Mouse (Mus musculus) heart, embryonic 13.5 days (tissue): Measurements from ENCODE around the gene Mpz. TPM values are rescaled to one million over a fixed set of nuclear protein-coding genes. Genes with fewer than 3 reads are reported as not detected.
A peak's percentile ranks its signal among the peaks of the same experiment; 100 is the strongest.

Experiments used
- ATAC-seq: fragments of 200-750 bp; cut with Nextera tagmentation; 2 replicates; pipeline ENCODE4 v1.8.0; 2017; ENCODE audit warnings: moderate TSS enrichment; ENCODE audit not compliant: insufficient number of reproducible peaks, low FRiP score, low TSS enrichment; ENCODE audit errors: extremely low read depth
- H3K27ac ChIP-seq: fragments of 300-500 bp; sonication (generic); replicated peaks from 2 replicates; pipeline ENCODE4 v1.5.1; 2015; ENCODE audit warnings: moderate library complexity, mild to moderate bottlenecking, inconsistent platforms
- H3K27me3 ChIP-seq: fragments of 300-500 bp; sonication (generic); replicated peaks from 2 replicates; pipeline ENCODE4 v1.6.1; 2015; ENCODE audit warnings: mild to moderate bottlenecking, inconsistent platforms
- H3K36me3 ChIP-seq: fragments of 300-500 bp; sonication (generic); 2 replicates; pipeline ENCODE4 v1.6.1; 2015; ENCODE audit warnings: mild to moderate bottlenecking, inconsistent platforms
- H3K4me1 ChIP-seq: fragments of 300-500 bp; sonication (generic); 2 replicates; pipeline ENCODE4 v1.6.1; 2015; ENCODE audit warnings: inconsistent platforms
- H3K4me2 ChIP-seq: fragments of 300-500 bp; sonication (generic); 2 replicates; pipeline ENCODE4 v1.6.1; 2015; ENCODE audit warnings: inconsistent platforms, mild to moderate bottlenecking, moderate library complexity
- H3K4me3 ChIP-seq: fragments of 300-500 bp; sonication (generic); 2 replicates; pipeline ENCODE4 v1.5.1; 2015; ENCODE audit warnings: moderate library complexity, mild to moderate bottlenecking, inconsistent platforms
- H3K9ac ChIP-seq: fragments of 300-500 bp; sonication (generic); 2 replicates; pipeline ENCODE4 v1.6.1; 2015; ENCODE audit warnings: inconsistent platforms, mild to moderate bottlenecking, moderate library complexity
- H3K9me3 ChIP-seq: fragments of 300-500 bp; sonication (generic); 2 replicates; pipeline ENCODE4 v1.6.1; 2016; ENCODE audit warnings: inconsistent platforms
- WGBS: fragments of 180-500 bp; shearing (Covaris S2); methylation state at CpG from one replicate; pipeline ENCODE4 v1.1.7; 2015; ENCODE audit warnings: mixed read lengths; 5-methylcytosine and 5-hydroxymethylcytosine counted together
- polyA plus RNA-seq: library from polyadenylated mRNA; unstranded; fragments of >200 nt; fragmentation: Nextera tagmentation; extraction: Ambion mirVana; gene quantifications from 2 replicates; pipeline ENCODE4 v1.2.1, GENCODE M21; 2015

The Mpz gene
- polyA plus RNA-seq, 1 experiment from 2014 or later = 0.33 TPM

DNA sequence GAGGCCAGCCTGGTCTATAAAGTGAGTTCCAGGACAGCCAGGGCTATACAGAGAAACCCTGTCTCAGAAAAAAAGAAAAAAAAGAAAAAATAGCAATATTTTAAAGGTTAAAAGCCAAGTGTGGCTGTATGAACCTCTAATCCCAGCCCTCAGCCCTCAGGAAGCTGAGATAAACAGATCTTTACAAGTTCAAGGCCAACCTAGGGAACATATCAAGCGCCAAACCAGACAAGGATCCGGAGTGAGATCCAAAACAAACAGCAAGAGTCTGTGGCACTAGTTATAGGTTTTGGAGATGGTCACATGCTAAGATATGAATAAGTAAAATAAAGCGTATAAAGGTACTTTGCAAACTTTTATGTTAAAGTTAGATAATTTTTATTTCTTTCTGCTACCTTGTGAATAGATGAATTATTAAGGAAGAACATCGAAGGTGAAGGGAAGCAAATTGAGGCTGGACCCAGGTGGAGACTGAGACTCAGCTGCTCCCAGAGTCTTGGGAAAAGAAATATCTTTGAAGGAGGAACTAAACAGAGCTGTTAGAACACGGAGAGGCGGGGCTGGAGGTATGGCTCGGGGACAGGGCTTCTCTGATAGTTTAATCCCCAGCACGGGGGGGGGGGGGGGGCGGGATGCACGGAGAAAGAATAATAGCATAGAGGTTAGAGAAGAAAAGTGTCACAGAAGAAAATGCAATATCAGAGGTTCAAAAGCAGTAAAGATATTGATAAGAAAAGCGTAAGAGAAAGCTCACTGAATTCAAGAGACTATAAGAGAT is 53.1 kb downstream of the Mpz start:
- no peak overlapping the region for H3K27ac ChIP-seq
- WGBS = 54% methylated on average over 11 of the region's 11 CpGs
- no peaks in the 10 kb centered on the region; the same call in 1 of the 2 replicates for H3K27me3 ChIP-seq
- no peaks in the 10 kb centered on the region for H3K4me1 ChIP-seq
- H3K9me3 ChIP-seq = no peaks in the 10 kb centered on the region
- no peak for ATAC-seq
- H3K36me3 ChIP-seq = no peaks in the 10 kb centered on the region
- no peak overlapping the region for H3K4me3 ChIP-seq
- no peak overlapping the region for H3K4me2 ChIP-seq
- no peak overlapping the region for H3K9ac ChIP-seq

DNA sequence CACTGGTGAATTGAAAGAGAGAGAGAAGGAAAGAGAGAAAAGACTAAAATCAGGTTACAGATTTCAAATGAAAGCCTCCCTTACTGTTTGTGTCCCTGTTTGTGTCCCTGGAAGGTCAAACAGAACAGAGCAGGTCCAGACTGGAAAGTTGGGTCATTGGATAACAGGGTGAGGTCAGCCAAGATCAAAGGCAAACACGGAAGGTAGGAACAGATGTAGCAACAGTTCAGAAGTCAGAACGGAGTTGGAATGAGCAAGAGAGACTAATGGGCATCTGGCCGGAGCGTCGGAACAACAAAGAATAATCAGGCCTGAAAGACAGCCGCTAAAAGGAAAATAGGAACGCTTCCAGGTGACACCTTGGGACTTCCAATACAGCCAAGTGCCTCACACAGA is 53.7 kb downstream of the Mpz start:
- Histone ChIP-seq H3K36me3 (no peaks in the 10 kb centered on the region), H3K4me2 (no peak overlapping the region), H3K4me1 (peaks cover under 1% of the 10 kb centered on the region; the same call in 1 of the 2 replicates), H3K4me3 (no peak overlapping the region), H3K27ac (no peak overlapping the region), H3K9ac (no peak overlapping the region), H3K9me3 (no peaks in the 10 kb centered on the region), H3K27me3 (no peaks in the 10 kb centered on the region; the same call in 1 of the 2 replicates)
- ATAC-seq = no peak
- 53% methylated on average over 7 of the region's 7 CpGs for whole genome bisulfite sequencing

DNA sequence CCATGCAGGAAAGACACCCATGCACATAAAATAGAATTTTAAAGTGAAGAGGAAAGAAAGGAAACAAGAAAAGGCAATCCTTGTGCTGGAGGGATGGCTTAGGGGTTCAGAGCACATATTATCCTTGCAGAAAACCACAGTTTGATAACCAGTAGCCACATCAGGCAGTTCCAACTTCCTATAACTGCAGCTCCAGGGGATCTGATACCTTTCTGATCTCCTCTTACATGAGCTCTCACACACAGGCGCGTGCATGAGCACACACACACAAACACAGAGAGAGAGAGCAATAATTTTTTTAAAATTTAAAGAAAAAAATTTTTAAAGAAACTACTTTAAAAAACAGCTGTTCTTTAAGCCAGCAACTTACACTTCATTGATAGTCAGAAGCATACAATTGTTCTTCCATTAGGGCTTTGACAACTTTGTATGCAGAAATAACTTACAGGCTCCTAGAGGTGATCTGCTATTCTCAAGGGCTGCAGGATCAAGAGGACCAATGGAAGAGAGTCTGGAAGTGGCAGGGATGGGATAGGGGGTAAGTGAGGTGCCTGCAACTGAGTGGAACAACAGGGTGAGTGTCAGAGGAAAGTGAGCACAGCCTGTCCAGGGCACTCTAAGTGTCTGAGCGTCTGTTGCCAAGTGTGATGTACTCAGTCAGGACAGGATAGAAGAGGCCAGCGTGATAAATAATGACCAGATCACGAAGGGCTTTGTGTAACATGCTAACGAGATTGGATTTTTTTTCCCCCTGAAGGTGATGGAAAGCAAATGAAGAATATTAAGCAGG is 55.4 kb downstream of the Mpz start:
- ATAC-seq = no peak
- no peaks in the 10 kb centered on the region for H3K9me3 ChIP-seq
- no peak overlapping the region for H3K27ac ChIP-seq
- H3K9ac ChIP-seq = no peak overlapping the region
- H3K36me3 ChIP-seq = no peaks in the 10 kb centered on the region
- peaks cover 8% of the 10 kb centered on the region; the same call in 1 of the 2 replicates for H3K4me1 ChIP-seq
- H3K27me3 ChIP-seq = no peaks in the 10 kb centered on the region; the same call in 1 of the 2 replicates
- H3K4me2 ChIP-seq = no peak overlapping the region
- no peak overlapping the region for H3K4me3 ChIP-seq
- 59% methylated on average over 6 of the region's 6 CpGs for WGBS

DNA sequence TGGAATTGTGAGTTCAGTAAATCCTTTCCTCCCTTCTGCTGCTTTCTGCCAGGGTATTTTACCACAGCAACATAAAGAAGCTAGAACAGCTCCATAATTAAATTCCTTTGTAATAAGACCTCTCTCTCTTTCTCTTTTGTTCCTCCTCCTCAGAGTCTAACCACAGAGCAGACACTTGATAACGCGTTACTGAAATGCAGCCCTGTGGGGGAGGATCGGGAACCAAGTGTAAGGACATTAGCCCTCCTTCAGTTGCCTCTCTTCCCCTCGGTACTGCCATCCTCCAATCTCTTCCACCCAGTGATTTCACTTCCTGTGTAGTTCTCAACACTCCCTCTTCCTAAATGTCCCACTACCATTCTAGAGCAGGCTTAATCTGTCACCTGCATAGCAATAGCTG is 58.9 kb downstream of the Mpz start:
- peak overlapping the region; percentile 7; the same call in 1 of the 2 replicates for H3K4me2 ChIP-seq
- no peak overlapping the region for H3K27ac ChIP-seq
- H3K36me3 ChIP-seq = no peaks in the 10 kb centered on the region
- no peaks in the 10 kb centered on the region for H3K9me3 ChIP-seq
- ATAC-seq = no peak
- 9% methylated on average over 4 of the region's 4 CpGs for WGBS
- no peak overlapping the region for H3K9ac ChIP-seq
- no peak overlapping the region for H3K4me3 ChIP-seq
- H3K27me3 ChIP-seq = peaks cover 4% of the 10 kb centered on the region; the same call in 1 of the 2 replicates
- H3K4me1 ChIP-seq = peaks cover 8% of the 10 kb centered on the region; the same call in 1 of the 2 replicates

Other genes starting within 250 kb of the Mpz start
- gene Fcrlb, start 237.8 kb upstream of the Mpz start, polyA plus RNA-seq = 0.11 TPM in 1 of 2 replicates, not detected in the other
- gene Fcrla, start 223.1 kb upstream of the Mpz start, polyA plus RNA-seq = 0.14 and 0.20 TPM in 2 replicates
- 0.27 and 0.76 TPM in 2 replicates for gene Fcgr2b, start 174.2 kb upstream of the Mpz start, polyA plus RNA-seq
- gene Fcgr4, start 131.8 kb upstream of the Mpz start, polyA plus RNA-seq = 0.37 and 0.85 TPM in 2 replicates
- gene Fcgr3, start 85.8 kb upstream of the Mpz start, polyA plus RNA-seq = 6.9 and 9.1 TPM in 2 replicates
- 2.8 TPM in 2 replicates for gene Cfap126, start 36.8 kb upstream of the Mpz start, polyA plus RNA-seq
- gene Sdhc, start 108 bp upstream of the Mpz start, polyA plus RNA-seq = 457 and 493 TPM in 2 replicates
- gene Pcp4l1, start 45.6 kb downstream of the Mpz start, polyA plus RNA-seq = 38.3 and 39.3 TPM in 2 replicates
- gene Nr1i3, start 63.3 kb downstream of the Mpz start, polyA plus RNA-seq = 0.25 and 0.36 TPM in 2 replicates
- gene Tomm40l, start 71.8 kb downstream of the Mpz start, polyA plus RNA-seq = 44.8 and 52.5 TPM in 2 replicates
- 21.9 and 119 TPM in 2 replicates for gene Apoa2, start 74.3 kb downstream of the Mpz start, polyA plus RNA-seq
- gene Fcer1g, start 83.7 kb downstream of the Mpz start, polyA plus RNA-seq = 29.5 and 33.1 TPM in 2 replicates
- gene Adamts4, start 99.7 kb downstream of the Mpz start, polyA plus RNA-seq = 3.5 and 3.6 TPM in 2 replicates
- 424 and 495 TPM in 2 replicates for gene Ndufs2, start 100.7 kb downstream of the Mpz start, polyA plus RNA-seq
- gene B4galt3, start 119.6 kb downstream of the Mpz start, polyA plus RNA-seq = 54.6 and 55.1 TPM in 2 replicates
- 36.1 and 42.1 TPM in 2 replicates for gene Ppox, start 130.5 kb downstream of the Mpz start, polyA plus RNA-seq
- gene Usp21, start 137.3 kb downstream of the Mpz start, polyA plus RNA-seq = 48.4 and 52.2 TPM in 2 replicates
- gene Ufc1, start 144.3 kb downstream of the Mpz start, polyA plus RNA-seq = 77.2 and 89.6 TPM in 2 replicates
- 34.6 and 37.6 TPM in 2 replicates for gene Dedd, start 178.4 kb downstream of the Mpz start, polyA plus RNA-seq
- 34.8 and 36.9 TPM in 2 replicates for gene Nit1, start 194.9 kb downstream of the Mpz start, polyA plus RNA-seq
- gene Pfdn2, start 195.0 kb downstream of the Mpz start, polyA plus RNA-seq = 85.4 and 97.8 TPM in 2 replicates
- gene Klhdc9, start 210.1 kb downstream of the Mpz start, polyA plus RNA-seq = 0.65 and 0.76 TPM in 2 replicates
- 0.23 and 0.27 TPM in 2 replicates for gene Nectin4, start 219.4 kb downstream of the Mpz start, polyA plus RNA-seq
- gene Arhgap30, start 238.2 kb downstream of the Mpz start, polyA plus RNA-seq = 0.78 and 0.92 TPM in 2 replicates